Mouse (Mus musculus) right cerebral cortex, postnatal 4 days (tissue): ENCODE data around the gene Olfr1181.
"Not testable (repeated sequence)": the region's sequence is repeated elsewhere in the genome, so short reads cannot be mapped to it uniquely, and the experiment has no call there.

Experiments used
- DNase-seq: peaks from one replicate; pipeline ENCODE4 v3.0.0-alpha.2; 2022

Gene Olfr1181

GRCm38 (mm10) chr2:88426071-88426470 is at the start of gene Olfr1181:
Gene Olfr1181 (minus strand): TSS chr2:88426171.
- DNase-seq, result no peak

GRCm38 (mm10) chr2:88454567-88454966 is 28.6 kb upstream of the Olfr1181 start, which contains the start of gene Olfr1183:
Gene Olfr1183 (plus strand): TSS chr2:88454867.
- DNase-seq, result not testable (repeated sequence)

- no peak for DNase-seq
Observed at GRCm38 (mm10) chr2:88449031-88449430, 23.1 kb upstream of the Olfr1181 start, which contains the start of gene Gm13757. Gene Gm13757 (minus strand): TSS chr2:88449131.

GRCm38 (mm10) chr2:88419051-88419450 is 6.9 kb downstream of the Olfr1181 start, which contains the start of gene Olfr1180:
Gene Olfr1180 (minus strand): TSS chr2:88419151.
- no peak for DNase-seq

- DNase-seq, result no peak
Observed at GRCm38 (mm10) chr2:88406353-88406752, 19.6 kb downstream of the Olfr1181 start, which contains the start of gene Olfr1179. Gene Olfr1179 (minus strand): TSS chr2:88406453.

- DNase-seq, result no peak
Observed at GRCm38 (mm10) chr2:88386762-88387161, 39.2 kb downstream of the Olfr1181 start, which contains the start of gene Olfr1178. Gene Olfr1178 (plus strand): TSS chr2:88387062.
